In genomic region chr6:37593033-37593374, GRCm38 (mm10) we compare ENCODE assay signal across 10 mouse cellular contexts.
DNase-seq lines count a peak whose midpoint lies in the region; ATAC-seq and TF ChIP-seq lines count a peak whose summit lies in the region.
"Had no signal": no experiment of that assay in that cellular context is flagged by ENCODE, and none has a peak within 500 bp of the region (broad histone marks: within the 10 kb centered on the region; RNA-seq: fewer than 3 reads in every experiment).

No protein-coding gene starts in this region.

- 0 out of 2 replicates have a peak, but pooled peaks have one; percentile 1 for ATAC-seq in forebrain, postnatal 0 days
- ATAC-seq in midbrain, embryonic 14.5 days (ENCODE audit: low FRiP score, low TSS enrichment): 0 out of 2 replicates have a peak, but pooled peaks have one; percentile 6

- WGBS in kidney, adult 2 months: 82% methylated on average over 6 of the region's 6 CpGs
- WGBS in forebrain, postnatal 0 days: 13% methylated on average over 6 of the region's 6 CpGs
- WGBS in midbrain, embryonic 14.5 days: 6% methylated on average over 6 of the region's 6 CpGs

- H3K9ac ChIP-seq in forebrain, postnatal 0 days: no peak overlapping the region
- H3K9ac ChIP-seq in midbrain, embryonic 14.5 days (replicated peaks; ENCODE audit: low read length): no peak overlapping the region; the same call in 1 of the 2 replicates

- TF ChIP-seq POLR2A in kidney, adult 2 months (IDR thresholded peaks at IDR 0.05; ENCODE audit: low read depth, low read length): no peak

- no peak overlapping the region for H3K4me3 ChIP-seq in kidney, adult 2 months (ENCODE audit: insufficient read depth, low read depth, low read length)
- H3K4me3 ChIP-seq in brown adipose tissue, adult 24 weeks (ENCODE audit: insufficient read depth, low read depth, low read length): no peak overlapping the region
- H3K4me3 ChIP-seq in forebrain, postnatal 0 days (ENCODE audit: low read depth, low read length): no peak overlapping the region
- H3K4me3 ChIP-seq in midbrain, embryonic 14.5 days (replicated peaks; ENCODE audit: low read depth, low read length): peak overlapping the region; percentile 18

- H3K36me3 ChIP-seq in kidney, adult 2 months (ENCODE audit: control insufficient read depth, insufficient read depth, low read length): no peaks in the 10 kb centered on the region
- no peaks in the 10 kb centered on the region for H3K36me3 ChIP-seq in forebrain, postnatal 0 days (ENCODE audit: insufficient read depth)
- no peaks in the 10 kb centered on the region for H3K36me3 ChIP-seq in midbrain, embryonic 14.5 days (ENCODE audit: control insufficient read depth, insufficient read depth, low read length)
- H3K36me3 ChIP-seq: G1E had no signal

- DNase-seq in kidney, adult 2 months: no peak
- no peak for DNase-seq in kidney, postnatal 36 days
- peak; percentile 49 for DNase-seq in forebrain, postnatal 0 days
- DNase-seq in midbrain, embryonic 14.5 days: peak; percentile 72
- no peak for DNase-seq in right cerebral cortex, postnatal 14 days
- DNase-seq in gastrocnemius, postnatal 4 days (ENCODE audit: low spot score in 2 of 2): no peak
- DNase-seq in layer of hippocampus, postnatal 14 days (ENCODE audit: low spot score in 2 of 2): no peak

- TF ChIP-seq CTCF in kidney, adult 2 months (conservative IDR thresholded peaks at IDR 0.05; ENCODE audit: insufficient read depth, insufficient read length, low read depth, low read length): no peak
- no peak for TF ChIP-seq CTCF in forebrain, postnatal 0 days (IDR thresholded peaks at IDR 0.05; ENCODE audit: low read depth)

- H3K27ac ChIP-seq in kidney, adult 2 months (ENCODE audit: insufficient read depth, low read depth, low read length): peak overlapping the region; percentile 82
- H3K27ac ChIP-seq in brown adipose tissue, adult 24 weeks (replicated peaks; ENCODE audit: low read depth, low read length): peak overlapping the region; percentile 94
- peak overlapping the region; percentile 60 for H3K27ac ChIP-seq in forebrain, postnatal 0 days (ENCODE audit: low read depth, low read length)
- H3K27ac ChIP-seq in midbrain, embryonic 14.5 days (replicated peaks; ENCODE audit: low read depth, low read length): peak overlapping the region; percentile 92
- H3K27ac ChIP-seq: macrophage had no signal

- no peaks in the 10 kb centered on the region for H3K27me3 ChIP-seq in kidney, adult 2 months (replicated peaks; ENCODE audit: control insufficient read depth, insufficient read depth, low read length)
- H3K27me3 ChIP-seq in forebrain, postnatal 0 days (ENCODE audit: insufficient read depth, low read length): no peaks in the 10 kb centered on the region
- no peaks in the 10 kb centered on the region for H3K27me3 ChIP-seq in midbrain, embryonic 14.5 days (ENCODE audit: control insufficient read depth, insufficient read depth, low read length)

- no peaks in the 10 kb centered on the region for H3K9me3 ChIP-seq in forebrain, postnatal 0 days (ENCODE audit: low read length)
- no peaks in the 10 kb centered on the region for H3K9me3 ChIP-seq in midbrain, embryonic 14.5 days (ENCODE audit: control insufficient read depth, low read length)
- H3K9me3 ChIP-seq: G1E had no signal

- H3K4me1 ChIP-seq in kidney, adult 2 months (ENCODE audit: control insufficient read depth, insufficient read depth, low read length): peaks cover 9% of the 10 kb centered on the region; the same call in 1 of the 2 replicates
- H3K4me1 ChIP-seq in brown adipose tissue, adult 24 weeks (ENCODE audit: control insufficient read depth, insufficient read depth, insufficient read length, low read length): peaks cover 13% of the 10 kb centered on the region; the same call in 1 of the 2 replicates
- peaks cover 13% of the 10 kb centered on the region for H3K4me1 ChIP-seq in forebrain, postnatal 0 days (ENCODE audit: insufficient read depth)
- peaks cover 42% of the 10 kb centered on the region for H3K4me1 ChIP-seq in midbrain, embryonic 14.5 days (ENCODE audit: control insufficient read depth, insufficient read depth, low read length)

- H3K4me2 ChIP-seq in forebrain, postnatal 0 days (ENCODE audit: low read depth): no peak overlapping the region
- H3K4me2 ChIP-seq in midbrain, embryonic 14.5 days (ENCODE audit: low read length): peak overlapping the region; percentile 45

Comparison
In these comparisons a context has a peak if more than half of its experiments do, and no peak if none do; other contexts are left out.
1. DNase-seq: peak in forebrain, postnatal 0 days (single experiment) and midbrain, embryonic 14.5 days (single experiment); none in kidney, adult 2 months (single experiment), kidney, postnatal 36 days (0 of 2), right cerebral cortex, postnatal 14 days (single experiment), gastrocnemius, postnatal 4 days (0 of 2) and layer of hippocampus, postnatal 14 days (0 of 2).
2. Peak in every context shown above with its lines, with median percentiles within 50 percentile points of each other: H3K27ac ChIP-seq.